Mouse (Mus musculus) small intestine, adult 2 months (tissue): Measurements from ENCODE around the gene Dpyd.

ENCODE experiments used
- CTCF ChIP-seq: fragments of 200-500 bp; IDR thresholded peaks from 2 replicates; pipeline ENCODE4 v1.5.1; 2012; ENCODE audit warnings: low read depth, mild to moderate bottlenecking, control low read depth, inconsistent platforms, low read length, moderate library complexity, mixed read lengths; ENCODE audit not compliant: insufficient replicate concordance, insufficient read length; ENCODE audit errors: extremely low read depth
- POLR2A ChIP-seq: fragments of 200-500 bp; IDR thresholded peaks from 2 replicates; pipeline ENCODE4 v1.6.1; 2012; ENCODE audit warnings: low read depth, mild to moderate bottlenecking, control low read depth, inconsistent platforms, low read length, moderate library complexity

- TF ChIP-seq POLR2A (no peak), CTCF (no peak)
These were observed 820.5 kb downstream of the Dpyd start for GRCm38 (mm10) chr3:119382395-119382794.
